Mouse (Mus musculus): ENCODE data around the gene Nhej1.

Nhej1 gene

DNA sequence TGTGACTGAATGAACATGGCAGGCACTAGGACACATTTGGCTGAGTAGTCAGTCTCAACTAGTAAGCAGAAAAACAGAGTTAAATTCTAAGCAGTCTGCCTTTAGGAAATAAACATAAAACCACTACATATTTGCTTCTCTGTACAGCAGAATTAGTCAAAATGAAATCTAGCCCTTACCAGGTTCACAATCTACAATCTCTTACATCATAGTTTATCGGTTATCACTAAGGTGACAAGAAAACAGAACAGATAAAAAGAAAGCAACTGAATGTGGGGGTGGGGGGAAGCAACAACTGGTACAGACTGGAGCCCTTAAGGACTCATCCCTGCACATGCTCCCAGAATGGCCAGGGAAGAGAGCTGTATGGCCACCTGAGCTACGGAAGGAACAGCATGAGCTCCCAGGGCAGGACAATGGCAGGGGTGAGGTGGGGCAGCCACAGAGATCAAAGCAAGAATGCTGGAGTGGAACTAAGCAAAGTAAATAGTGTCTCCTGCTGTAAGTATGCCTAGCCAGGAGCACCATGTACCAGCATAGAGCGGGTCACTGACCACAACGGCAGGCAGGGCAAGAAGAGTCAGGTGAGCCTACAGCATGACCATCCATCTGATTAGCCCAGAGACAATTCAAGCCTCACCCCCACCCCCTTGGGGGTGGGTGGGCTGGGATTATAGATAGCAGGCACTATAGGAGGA, 153.5 kb downstream of the Nhej1 start:
- no peak for DNase-seq

GRCm38 (mm10) chr1:74967962-74968580, 156.9 kb downstream of the Nhej1 start:
- DNase-seq = no peak

DNA sequence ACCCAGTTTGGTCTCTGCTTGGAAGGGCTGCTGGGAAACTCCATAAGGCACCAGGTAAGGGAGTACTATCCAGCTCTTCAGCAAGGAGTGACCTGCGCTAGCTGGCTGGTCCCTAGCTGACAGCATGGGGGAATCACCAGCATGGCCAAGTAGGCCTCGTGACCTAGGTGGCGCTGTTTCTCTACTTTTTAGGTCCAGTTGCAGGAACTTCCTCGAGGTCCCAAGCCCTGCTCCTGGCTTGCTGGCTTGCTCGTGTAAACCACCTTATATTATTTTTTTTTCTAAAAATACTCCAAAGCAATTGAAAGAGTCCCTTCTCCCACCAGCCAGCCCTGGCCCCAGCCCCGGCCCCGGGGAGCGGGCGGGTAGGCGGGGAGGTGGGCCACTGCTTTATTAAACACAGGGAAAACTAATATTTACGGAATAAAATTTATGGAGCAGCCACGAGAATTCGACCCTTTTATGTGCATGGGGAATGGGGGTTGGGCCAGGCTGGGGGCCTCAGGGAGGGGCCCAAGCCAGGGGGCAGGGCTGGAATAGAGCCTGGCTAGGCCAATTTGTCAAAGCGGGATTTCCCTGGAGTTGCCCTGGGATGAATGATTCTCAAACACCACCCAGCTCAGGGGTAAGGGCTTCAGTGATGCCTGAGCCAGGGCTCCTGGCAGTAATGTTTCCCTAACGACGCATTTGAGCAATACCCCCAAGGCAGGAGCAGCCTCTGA, 160.3 kb downstream of the Nhej1 start:
- peak; percentile 66 for DNase-seq

DNA sequence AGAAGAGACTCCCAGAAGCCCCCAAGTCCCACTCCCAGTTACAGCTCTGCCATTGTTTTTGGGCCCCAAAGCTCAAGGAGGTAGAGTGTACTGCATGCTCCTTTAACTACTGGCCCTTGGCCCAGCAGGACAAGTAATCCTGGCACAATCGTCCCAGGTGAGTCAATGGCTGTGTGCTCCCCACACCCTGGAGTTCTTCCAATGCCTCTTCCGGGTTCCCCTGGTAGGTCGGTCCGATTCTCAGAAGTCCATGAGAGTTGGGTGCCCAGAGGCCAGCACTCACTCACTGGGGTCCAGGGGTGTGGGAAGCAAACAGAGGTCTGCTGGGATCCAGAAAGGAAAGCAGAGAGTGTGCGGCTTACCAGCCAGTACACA, 162.2 kb downstream of the Nhej1 start:
- no peak for DNase-seq

DNA sequence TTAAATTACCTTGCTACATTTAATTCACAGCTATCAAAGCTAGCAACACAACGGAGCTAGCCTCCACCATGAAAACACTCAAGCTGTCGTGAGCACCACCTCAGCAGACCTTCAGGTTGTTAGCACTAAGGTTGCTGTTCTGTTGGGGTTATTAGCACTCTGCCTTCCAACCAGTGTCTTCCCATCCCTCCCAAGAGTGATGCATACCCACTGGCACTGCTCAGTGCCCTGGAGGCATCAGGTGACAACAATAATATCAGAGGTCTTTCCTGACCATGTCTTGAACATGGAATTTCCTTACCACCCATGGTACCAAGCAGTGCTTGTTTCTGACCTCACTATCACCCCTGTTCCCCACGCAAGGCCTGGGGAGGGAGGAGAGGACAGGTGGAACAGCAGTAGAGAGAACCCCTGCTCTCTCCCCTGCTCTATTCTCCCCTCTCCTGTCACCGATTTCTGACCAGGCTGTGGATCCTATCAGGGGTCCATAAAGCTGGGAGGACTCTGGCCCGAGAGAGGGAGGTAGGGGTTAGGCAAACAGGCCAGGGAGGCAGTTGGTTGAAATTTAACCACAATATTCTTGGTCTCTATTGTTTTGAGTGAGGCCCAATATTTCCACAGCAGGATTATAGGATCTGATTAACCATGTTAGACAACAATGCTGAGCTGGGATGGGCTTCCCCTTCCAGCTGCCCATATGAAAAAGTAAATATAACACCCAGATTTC, 162.7 kb downstream of the Nhej1 start:
- DNase-seq = no peak

DNA sequence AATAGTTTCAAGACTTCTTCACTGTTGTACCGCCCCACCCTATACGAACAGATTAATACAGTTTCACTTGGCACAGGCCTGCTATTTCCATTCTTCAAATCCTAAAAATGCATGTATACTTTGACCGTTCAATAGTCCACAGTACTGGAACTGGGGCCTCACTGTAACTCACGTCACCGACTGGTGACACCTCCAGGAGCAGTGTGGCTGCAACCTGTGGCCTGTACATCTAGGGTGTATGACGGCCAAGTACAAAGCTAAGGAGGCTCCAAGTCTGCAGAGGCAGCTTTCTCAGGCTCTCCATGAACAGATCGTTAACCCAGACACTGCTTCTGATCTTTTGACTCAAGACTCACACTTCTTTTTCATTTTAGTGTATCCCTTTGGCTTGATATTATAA, 163.3 kb downstream of the Nhej1 start:
- no peak for DNase-seq

DNA sequence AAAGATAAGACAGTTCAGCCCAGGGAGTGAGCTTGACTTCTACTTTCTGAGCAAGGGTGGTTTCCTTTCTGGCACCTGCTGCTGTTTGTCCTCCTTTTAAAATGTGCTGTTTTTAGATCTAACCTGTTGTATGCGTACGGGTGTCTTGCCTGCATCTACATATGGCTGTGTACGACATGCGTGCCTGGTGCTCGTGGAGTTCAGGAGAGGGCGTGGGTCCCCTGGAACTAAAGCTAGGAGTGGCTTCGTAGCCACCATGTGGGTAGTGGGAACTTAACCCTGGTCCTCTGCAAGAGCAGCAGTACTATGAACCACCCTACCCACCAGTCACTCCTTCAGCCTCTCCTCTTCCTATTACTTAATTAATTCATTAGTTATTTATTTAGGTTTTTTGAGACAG, 164.9 kb downstream of the Nhej1 start:
- DNase-seq = no peak

DNA sequence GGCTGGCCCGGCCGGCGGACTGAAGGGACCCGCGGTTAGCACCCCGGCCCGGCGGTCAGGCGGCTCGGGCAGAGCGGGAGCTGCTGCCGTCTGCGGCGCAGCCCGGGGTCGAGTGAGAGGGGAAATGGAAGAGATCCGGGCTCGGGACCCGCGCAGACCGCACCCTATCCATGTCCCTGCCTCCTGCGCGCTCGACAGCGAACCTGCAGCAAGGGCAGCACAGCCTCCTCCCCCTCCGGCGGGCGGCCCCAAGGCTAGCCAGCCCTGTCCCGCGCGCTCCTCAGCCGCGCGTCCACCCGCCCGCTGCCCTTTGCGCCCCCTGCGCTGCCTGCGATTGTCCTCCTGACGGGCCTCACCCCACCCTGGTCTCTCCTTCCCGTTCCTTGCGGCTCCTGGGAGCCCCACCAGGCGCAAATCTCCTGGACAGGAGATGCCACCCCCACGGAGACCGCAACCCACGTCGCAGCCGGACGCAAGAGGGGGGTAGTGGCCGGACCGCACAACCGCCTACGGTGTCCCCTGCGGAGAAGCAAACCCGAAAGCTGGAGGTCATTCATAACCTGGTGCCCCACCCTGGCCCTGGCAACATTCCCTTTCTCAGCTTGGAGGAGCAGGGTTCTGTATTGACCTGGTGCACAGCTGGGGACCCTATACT, 173.3 kb downstream of the Nhej1 start, which contains the start of gene Ihh:
TSS of gene Ihh (minus strand) at position 117 of the 655 bp plus-strand sequence.
- DNase-seq = no peak

DNA sequence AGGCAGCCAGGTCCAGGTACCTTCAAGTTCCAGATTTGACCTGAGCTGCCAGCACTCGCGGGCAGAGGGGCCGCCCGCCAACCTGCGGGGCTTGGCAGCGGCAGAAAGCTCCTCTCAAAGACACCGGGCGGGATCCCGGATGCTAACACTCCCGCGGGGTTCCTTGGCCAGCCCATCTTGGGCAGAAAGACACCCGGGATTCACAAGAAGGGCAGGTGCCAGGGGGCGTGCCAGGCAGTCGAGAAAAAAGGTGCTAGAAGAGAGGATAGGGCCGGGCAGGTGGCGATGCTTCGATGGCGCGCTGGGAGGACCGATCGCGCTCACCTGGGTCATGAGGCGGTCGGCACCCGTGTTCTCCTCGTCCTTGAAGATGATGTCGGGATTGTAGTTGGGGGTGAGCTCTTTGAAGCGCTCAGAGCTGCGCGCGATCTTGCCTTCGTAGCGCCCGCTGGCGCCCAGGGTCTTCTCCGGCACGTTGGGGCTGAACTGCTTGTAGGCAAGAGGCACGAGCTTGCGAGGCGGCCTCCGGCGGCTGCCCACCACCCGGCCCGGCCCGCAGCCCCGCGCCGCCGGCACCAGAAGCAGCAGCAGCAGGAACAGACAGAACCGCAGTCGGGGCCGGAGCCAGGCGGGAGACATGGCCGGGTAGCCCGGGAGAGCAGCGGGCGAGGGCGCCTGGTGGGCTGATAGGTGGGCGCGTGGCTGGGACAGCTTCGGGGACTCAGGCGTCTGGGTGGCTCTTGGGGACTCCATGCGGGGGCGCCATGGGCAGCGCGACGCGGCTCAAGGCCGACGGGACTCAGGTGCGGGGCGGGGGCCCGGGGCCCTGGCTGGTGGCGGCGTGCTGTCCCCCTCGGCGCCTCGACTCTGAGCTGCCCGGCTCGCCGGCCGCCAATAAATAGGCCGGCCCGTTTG, 174.2 kb downstream of the Nhej1 start:
- no peak for DNase-seq

- DNase-seq = no peak
These were observed 174.9 kb downstream of the Nhej1 start for GRCm38 (mm10) chr1:74950066-74950465.

DNA sequence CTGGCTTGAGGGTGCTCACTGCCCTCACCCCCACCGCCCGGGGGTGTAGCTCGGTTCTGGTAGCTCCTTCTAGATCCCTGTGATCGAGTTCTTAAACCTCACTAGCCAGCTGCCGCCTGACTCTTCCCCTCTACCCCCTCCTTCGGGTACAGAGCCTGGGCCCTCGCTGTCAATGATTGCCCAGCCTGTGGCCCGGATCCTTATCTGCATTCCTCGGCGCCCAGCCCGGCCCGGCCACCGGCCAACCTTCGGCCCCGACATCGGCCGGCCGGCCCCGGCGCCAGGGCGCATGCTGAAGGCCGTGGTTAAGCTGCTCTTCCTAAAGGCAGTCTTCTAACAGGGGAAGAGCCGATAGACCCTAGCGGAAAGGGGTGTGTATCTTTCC, 175.3 kb downstream of the Nhej1 start:
- DNase-seq = no peak

DNA sequence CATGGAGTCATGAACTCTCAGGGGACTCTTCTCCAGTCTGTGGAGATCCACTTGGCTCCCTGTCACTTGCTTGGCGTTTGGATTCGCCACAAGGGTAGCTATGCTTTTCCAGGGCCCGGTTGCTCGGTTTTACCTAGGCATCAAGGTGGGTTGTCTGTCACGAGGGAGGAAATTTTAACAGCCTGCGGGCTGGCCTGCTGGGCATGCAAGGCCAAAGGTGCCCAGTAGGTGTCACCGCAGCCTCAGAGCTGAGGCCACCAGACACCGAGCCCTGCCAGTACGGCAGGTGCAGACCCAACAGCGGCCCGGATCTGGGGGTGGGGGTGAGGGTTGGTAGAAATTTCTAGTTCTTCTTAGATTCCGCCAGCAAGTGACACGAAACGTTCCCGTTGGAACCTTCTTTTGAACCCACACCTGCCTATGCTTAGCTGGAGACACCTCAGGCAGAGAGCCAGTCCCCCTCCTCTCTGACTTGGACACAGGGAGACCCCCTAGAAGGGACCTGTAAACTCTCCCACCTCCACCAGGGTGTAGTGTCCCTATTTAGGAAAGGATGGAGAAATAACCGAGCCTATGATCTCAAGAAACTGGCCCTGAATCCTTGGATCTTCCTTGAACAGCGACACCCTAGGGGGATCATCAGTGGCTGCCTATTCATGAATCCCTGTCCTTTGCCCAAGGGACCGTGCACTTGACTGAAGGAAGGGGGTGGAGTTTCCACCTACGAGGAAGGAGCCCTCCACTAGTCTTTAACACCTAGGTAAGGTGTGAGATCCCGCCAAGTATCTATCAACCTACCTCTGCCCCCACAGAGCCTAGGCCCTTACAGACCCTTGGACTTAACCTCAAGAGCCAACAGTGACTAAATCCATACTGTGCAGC, 176.0 kb downstream of the Nhej1 start:
- peak; percentile 33 for DNase-seq

DNA sequence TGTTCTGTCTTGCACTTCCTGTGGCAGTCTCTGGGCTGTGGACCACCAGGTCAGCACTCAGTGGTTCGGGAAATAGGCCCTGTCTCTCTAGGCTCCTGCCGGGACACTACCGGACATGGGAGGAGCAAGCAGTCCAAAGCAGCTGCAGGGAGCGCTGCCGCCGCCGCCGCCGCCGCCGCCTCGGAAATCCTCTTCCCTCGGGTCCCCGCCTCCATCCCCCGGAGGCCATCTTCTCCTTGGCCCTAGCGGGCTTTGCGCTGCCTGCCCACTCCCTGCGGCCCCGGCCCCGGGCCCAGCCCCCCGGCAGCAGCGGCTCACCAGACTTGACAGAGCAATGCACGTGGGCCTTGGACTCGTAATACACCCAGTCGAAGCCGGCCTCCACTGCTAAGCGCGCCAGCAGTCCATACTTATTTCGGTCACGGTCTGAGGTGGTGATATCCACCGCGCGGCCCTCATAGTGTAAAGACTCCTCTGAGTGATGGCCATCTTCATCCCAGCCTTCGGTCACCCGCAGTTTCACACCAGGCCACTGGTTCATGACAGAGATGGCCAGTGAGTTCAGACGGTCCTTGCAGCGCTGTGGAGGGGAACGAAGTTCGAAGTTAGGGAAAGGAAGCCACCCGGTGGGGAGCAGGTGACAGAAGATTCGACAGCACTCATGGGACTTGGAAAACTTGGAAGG, 176.9 kb downstream of the Nhej1 start:
- no peak for DNase-seq

GRCm38 (mm10) chr1:74941651-74942360, 183.2 kb downstream of the Nhej1 start:
- no peak for DNase-seq

DNA sequence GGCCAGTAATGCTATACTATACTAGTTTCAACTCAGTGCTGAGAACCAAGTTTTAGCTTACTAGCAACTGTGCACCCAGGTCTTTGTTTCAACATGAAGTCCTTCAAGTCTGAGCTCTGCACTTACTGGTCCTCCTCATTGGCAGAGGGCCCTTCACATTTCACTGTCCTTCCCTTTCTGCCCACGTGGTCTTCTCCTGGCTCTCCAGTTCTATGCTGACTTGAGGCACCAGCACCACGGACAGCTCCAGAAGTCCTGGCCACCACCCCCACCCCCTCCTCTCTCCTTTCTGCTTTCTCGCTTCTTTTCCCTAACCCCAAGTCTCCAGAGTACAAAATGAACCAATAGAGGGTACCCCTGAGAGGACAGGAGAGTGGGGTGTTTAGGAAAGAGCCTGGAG, 185.2 kb downstream of the Nhej1 start:
- no peak for DNase-seq

- no peak for DNase-seq
These were observed 188.7 kb downstream of the Nhej1 start for GRCm38 (mm10) chr1:74936221-74936830.

- DNase-seq = peak; percentile 16
These were observed 189.6 kb downstream of the Nhej1 start, which contains the start of gene Cfap65 for GRCm38 (mm10) chr1:74935402-74935801. TSS of gene Cfap65 (minus strand) at chr1:74935599.

GRCm38 (mm10) chr1:74927621-74928296, 197.2 kb downstream of the Nhej1 start:
- DNase-seq = no peak

Data from layer of hippocampus, adult 9-11 months (tissue).